Mouse (Mus musculus) midbrain, embryonic 14.5 days (tissue): ENCODE measurements at regions not wholly inside any gene's neighbourhood (a gene's known extent, or its start where the extent isn't known, plus 50 kb on each side); places are given as distances from the start of the nearest gene placed in this dataset.

Source experiments
- ATAC-seq: fragments of 200-750 bp; cut with Nextera tagmentation; 2 replicates; pipeline ENCODE4 v1.8.0; 2017; ENCODE audit warnings: moderate number of reproducible peaks, moderate library complexity; ENCODE audit not compliant: low FRiP score, low TSS enrichment
- DNase-seq: peaks from one replicate; pipeline ENCODE4 v3.0.0-alpha.2; 2015
- H3K27ac ChIP-seq: fragments of 300-500 bp; sonication (generic); replicated peaks from 2 replicates; pipeline ENCODE4 v1.5.1; 2014; ENCODE audit warnings: mild to moderate bottlenecking, low read depth, low read length, moderate library complexity
- H3K27me3 ChIP-seq: fragments of 300-500 bp; sonication (generic); 2 replicates; pipeline ENCODE4 v1.6.1; 2014; ENCODE audit warnings: low read length, control low read depth, mixed read lengths; ENCODE audit not compliant: control insufficient read depth, insufficient read depth
- H3K36me3 ChIP-seq: fragments of 300-500 bp; sonication (generic); 2 replicates; pipeline ENCODE4 v1.6.1; 2014; ENCODE audit warnings: low read length, control low read depth; ENCODE audit not compliant: control insufficient read depth, insufficient read depth
- H3K4me1 ChIP-seq: fragments of 300-500 bp; sonication (generic); 2 replicates; pipeline ENCODE4 v1.6.1; 2014; ENCODE audit warnings: mild to moderate bottlenecking, antibody characterized with exemption, low read length, control low read depth; ENCODE audit not compliant: control insufficient read depth, insufficient read depth
- H3K4me2 ChIP-seq: fragments of 300-500 bp; sonication (generic); 2 replicates; pipeline ENCODE4 v1.6.1; 2014; ENCODE audit warnings: mild to moderate bottlenecking, low read length, moderate library complexity
- H3K4me3 ChIP-seq: fragments of 300-500 bp; sonication (generic); replicated peaks from 2 replicates; pipeline ENCODE4 v1.5.1; 2014; ENCODE audit warnings: low read depth, low read length
- H3K9ac ChIP-seq: fragments of 300-500 bp; sonication (generic); replicated peaks from 2 replicates; pipeline ENCODE4 v1.6.1; 2014; ENCODE audit warnings: mild to moderate bottlenecking, low read length, moderate library complexity
- H3K9me3 ChIP-seq: fragments of 300-500 bp; sonication (generic); 2 replicates; pipeline ENCODE4 v1.6.1; 2016; ENCODE audit warnings: low read length, control low read depth, mixed read lengths; ENCODE audit not compliant: control insufficient read depth
- WGBS: fragments of 180-500 bp; shearing (Covaris S2); extraction: QIAGEN DNeasy Blood & Tissue Kit; methylation state at CpG from one replicate; pipeline ENCODE4 v1.1.7; 2014; 5-methylcytosine and 5-hydroxymethylcytosine counted together

DNA sequence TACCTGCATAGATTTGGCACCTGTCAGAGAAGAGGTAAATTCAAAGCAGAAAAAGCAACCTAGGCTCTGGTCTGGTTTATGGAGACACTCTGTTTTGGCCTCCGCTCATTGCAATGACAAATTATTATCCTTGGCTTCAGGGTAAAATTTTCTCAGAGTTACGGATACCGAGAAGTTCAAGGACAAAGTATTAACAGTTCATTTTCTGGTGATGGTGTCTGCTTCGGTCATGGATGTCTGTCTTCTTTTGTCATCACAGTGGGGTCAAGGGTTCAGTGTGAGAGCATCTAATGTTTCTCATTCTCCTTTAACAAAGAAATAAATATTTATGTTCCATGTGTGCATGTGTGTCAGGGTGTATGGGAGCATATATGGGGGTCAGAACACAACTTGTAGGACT is 1261.0 kb upstream of the A1bg start:
- Histone ChIP-seq H3K4me3 (no peak overlapping the region), H3K27ac (no peak overlapping the region), H3K4me2 (no peak overlapping the region), H3K4me1 (no peaks in the 10 kb centered on the region), H3K36me3 (no peaks in the 10 kb centered on the region), H3K9ac (no peak overlapping the region), H3K27me3 (no peaks in the 10 kb centered on the region), H3K9me3 (no peaks in the 10 kb centered on the region)
- DNase-seq, result no peak
- ATAC-seq, result no peak
- WGBS, result 96% methylated on average over 4 of the region's 4 CpGs

DNA sequence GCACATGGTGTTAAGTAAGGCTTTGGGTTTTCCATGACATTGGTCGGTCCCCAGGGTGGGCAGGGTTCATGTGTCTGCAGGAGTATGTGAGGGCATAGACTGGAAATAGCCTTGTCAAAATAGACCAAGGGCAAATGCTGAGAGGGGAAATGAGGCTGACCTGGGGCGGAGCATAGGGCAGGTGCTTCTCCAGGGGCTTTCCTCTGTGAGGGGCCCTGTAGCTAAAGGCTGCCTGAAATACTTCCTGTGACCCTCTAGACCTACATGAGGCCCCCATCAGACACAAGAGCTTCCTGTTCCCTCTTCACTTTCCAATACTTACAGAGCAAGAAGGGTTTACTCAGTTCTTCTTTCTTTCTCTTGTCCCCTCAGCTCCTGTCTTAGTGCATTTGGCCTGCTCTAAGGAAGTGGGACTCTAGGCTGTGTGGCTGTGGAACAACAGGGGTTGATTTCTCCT is 1258.7 kb upstream of the A1bg start:
- no peaks in the 10 kb centered on the region for H3K4me1 ChIP-seq
- no peak overlapping the region for H3K4me2 ChIP-seq
- H3K4me3 ChIP-seq, result no peak overlapping the region
- H3K27me3 ChIP-seq, result no peaks in the 10 kb centered on the region
- H3K9me3 ChIP-seq, result no peaks in the 10 kb centered on the region
- no peak overlapping the region for H3K9ac ChIP-seq
- no peak for ATAC-seq
- no peak overlapping the region for H3K27ac ChIP-seq
- WGBS, result 91% methylated on average over 2 of the region's 2 CpGs
- no peak for DNase-seq
- no peaks in the 10 kb centered on the region for H3K36me3 ChIP-seq

DNA sequence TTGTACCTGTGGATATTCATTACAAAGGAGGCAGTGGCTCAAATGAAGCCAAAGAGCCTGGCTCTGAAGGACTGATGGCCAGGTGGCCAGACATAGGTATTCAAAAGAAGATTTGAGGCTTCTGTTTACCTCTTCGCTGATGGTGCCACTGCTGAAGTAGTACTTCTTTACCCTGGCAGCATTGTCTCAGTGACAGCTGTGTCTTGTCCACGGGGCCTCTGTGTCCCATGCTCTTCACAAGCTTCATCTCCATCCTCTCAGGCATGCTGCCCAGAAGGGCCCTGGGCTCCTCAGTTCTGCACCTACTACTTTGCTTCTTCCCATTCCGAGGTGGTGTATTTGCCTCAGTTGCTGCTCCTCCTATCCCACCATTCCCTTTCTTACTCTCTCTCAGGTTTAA is 1257.9 kb upstream of the A1bg start:
- H3K36me3 ChIP-seq, result no peaks in the 10 kb centered on the region
- no peaks in the 10 kb centered on the region for H3K4me1 ChIP-seq
- no peak overlapping the region for H3K4me3 ChIP-seq
- no peak overlapping the region for H3K4me2 ChIP-seq
- no peak for ATAC-seq
- WGBS, result 87% methylated on average over 3 of the region's 3 CpGs
- H3K27me3 ChIP-seq, result no peaks in the 10 kb centered on the region
- DNase-seq, result no peak
- no peak overlapping the region for H3K9ac ChIP-seq
- no peak overlapping the region for H3K27ac ChIP-seq
- no peaks in the 10 kb centered on the region for H3K9me3 ChIP-seq

DNA sequence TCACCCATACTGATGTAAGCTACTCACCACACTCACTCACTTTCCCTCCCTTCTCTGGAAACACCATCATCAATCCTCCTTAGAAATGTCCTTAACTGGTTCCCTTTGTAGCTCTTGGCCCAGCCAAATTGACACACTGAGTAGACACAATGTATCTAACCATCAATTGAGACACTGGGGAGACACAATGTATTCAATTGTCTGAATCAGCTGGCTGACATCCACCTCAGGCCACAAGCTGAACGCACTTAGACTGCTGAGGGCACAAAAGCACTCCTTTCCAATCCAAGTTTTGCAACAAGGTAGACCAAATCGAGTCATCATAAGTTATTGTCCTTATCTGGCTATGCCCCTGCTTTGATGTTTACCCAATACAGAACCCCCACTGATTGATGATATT is 1257.0 kb upstream of the A1bg start:
- ATAC-seq, result no peak
- no peaks in the 10 kb centered on the region for H3K36me3 ChIP-seq
- H3K9ac ChIP-seq, result no peak overlapping the region
- no peaks in the 10 kb centered on the region for H3K27me3 ChIP-seq
- no peak for DNase-seq
- no peaks in the 10 kb centered on the region for H3K4me1 ChIP-seq
- WGBS, result 86% methylated on average over 2 of the region's 2 CpGs
- no peak overlapping the region for H3K27ac ChIP-seq
- no peaks in the 10 kb centered on the region for H3K9me3 ChIP-seq
- H3K4me2 ChIP-seq, result no peak overlapping the region
- no peak overlapping the region for H3K4me3 ChIP-seq

DNA sequence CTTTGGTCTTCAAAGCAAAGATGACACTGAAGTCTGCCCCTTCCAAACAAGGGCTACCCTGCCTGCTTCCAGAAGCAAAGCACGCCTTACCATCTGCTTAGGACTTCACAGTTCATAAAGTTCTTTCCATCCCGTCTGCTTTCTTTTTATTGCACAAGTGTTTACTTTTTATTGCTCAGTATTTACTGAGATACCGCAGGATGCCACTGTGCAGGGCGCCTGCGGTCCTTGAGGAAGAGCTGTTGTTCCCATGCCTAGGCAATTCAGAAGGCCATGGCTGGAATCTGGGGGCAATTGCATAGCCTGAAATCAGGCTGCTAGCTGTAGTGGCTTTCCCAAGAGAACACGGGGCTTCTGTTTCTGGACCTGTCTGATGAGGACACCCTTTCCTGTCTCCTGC is 1255.8 kb upstream of the A1bg start:
- DNase-seq, result no peak
- Histone ChIP-seq H3K4me1 (no peaks in the 10 kb centered on the region), H3K4me3 (no peak overlapping the region), H3K9ac (no peak overlapping the region), H3K27me3 (no peaks in the 10 kb centered on the region), H3K9me3 (no peaks in the 10 kb centered on the region), H3K27ac (no peak overlapping the region), H3K4me2 (no peak overlapping the region), H3K36me3 (no peaks in the 10 kb centered on the region)
- WGBS, result 95% methylated on average over 6 of the region's 6 CpGs
- no peak for ATAC-seq

DNA sequence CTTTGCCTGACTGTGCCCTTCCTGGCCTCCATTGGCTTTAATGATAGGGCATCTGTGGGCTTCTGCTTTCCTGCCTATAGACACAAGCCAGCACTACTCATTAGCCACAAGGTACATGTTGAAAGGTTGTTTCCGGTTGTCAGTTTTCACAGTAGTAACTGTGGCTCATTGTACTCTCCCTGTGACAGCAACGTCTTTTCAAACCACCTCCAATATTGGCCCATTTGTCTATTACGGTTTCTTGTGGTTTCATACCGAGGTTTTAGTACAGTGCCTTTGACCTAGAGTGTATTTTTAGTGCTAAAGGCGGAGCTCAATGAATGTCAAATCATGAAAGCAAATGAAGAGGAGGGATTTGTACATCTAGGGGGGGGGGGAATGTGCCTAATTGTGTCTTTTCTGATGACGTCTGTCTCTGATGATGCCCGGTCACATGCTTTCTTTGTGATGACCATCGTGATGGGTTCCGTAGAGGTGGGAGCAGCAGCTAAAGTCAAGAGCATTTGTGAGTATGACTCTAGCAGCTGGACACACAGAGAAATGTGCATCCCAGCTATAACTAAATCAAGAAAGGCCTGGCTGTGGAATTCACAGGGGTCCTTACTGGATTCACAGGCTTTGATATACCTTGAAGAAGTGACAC is 1255.1 kb upstream of the A1bg start:
- no peaks in the 10 kb centered on the region for H3K4me1 ChIP-seq
- H3K9me3 ChIP-seq, result no peaks in the 10 kb centered on the region
- H3K27me3 ChIP-seq, result no peaks in the 10 kb centered on the region
- no peak overlapping the region for H3K27ac ChIP-seq
- no peak overlapping the region for H3K4me2 ChIP-seq
- no peaks in the 10 kb centered on the region for H3K36me3 ChIP-seq
- ATAC-seq, result no peak
- DNase-seq, result no peak
- 91% methylated on average over 9 of the region's 9 CpGs for WGBS
- no peak overlapping the region for H3K9ac ChIP-seq
- no peak overlapping the region for H3K4me3 ChIP-seq

DNA sequence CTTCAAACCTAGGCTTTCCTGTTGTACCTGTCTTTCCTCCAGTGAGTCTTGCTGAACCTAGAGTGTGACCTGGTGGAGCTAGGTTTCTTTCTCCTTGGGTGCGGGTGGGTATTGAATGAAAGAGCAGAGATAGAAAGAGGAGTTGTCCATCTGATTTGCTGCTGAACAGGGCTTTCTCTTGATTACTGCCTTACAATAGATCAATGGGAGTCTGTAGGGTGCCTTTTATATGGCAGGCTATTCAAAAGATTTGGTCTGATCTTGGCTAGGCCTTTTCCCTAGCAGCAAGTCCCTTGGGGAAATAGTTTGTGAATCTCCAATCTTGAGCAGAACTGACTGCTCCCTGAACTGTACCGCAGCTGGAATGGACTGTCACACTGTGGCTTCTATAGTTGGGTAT is 1253.3 kb upstream of the A1bg start:
- H3K9me3 ChIP-seq, result no peaks in the 10 kb centered on the region
- H3K4me1 ChIP-seq, result no peaks in the 10 kb centered on the region
- DNase-seq (no peak), ATAC-seq (no peak)
- H3K27ac ChIP-seq, result no peak overlapping the region
- no peak overlapping the region for H3K4me3 ChIP-seq
- H3K9ac ChIP-seq, result no peak overlapping the region
- H3K27me3 ChIP-seq, result no peaks in the 10 kb centered on the region
- no peak overlapping the region for H3K4me2 ChIP-seq
- WGBS, result 50% methylated on average over 2 of the region's 2 CpGs
- H3K36me3 ChIP-seq, result no peaks in the 10 kb centered on the region

DNA sequence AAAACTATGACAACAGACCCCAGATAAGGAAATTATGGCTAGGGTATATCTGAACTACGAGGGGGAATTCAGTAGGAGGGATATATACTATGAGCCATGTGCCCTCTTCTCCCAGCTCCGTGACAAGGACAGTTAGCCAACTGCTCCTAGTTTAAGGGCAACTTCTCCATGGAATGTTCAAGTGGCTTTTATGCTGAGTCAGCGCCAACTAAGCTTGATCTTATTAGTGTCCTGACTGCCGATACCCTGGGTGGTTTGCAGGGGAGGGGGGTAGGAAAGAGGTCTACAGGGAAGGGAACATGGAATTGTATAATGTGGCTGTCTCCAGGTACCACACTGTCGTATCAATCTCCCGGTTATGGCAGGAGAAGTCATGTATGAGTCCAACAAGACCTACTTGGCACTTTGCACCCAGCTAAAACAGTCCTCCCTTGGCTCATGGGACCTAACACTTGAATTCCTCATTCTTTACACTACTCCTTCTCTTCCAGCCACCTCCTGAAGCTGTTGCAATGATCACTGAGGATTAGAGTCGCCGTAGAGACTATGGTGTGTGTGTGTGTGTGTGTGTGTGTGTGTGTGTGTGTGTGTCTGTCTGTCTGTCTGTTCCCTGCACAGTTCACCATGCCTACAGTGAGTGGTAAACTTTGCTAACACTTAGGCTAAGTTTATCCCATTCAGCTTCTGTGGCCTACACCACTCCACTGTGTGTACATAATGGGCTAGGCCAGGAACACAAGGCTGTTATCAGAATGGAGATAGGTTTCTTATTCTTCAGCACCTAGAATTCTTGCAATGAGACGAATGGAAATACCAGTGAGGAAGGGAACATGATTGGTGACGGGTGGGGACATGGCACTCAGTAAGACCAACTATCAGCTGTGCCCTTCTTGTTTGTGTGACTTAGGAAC is 1251.1 kb upstream of the A1bg start:
- Histone ChIP-seq H3K27me3 (no peaks in the 10 kb centered on the region), H3K4me1 (no peaks in the 10 kb centered on the region), H3K9ac (no peak overlapping the region), H3K36me3 (no peaks in the 10 kb centered on the region), H3K4me2 (no peak overlapping the region), H3K9me3 (no peaks in the 10 kb centered on the region), H3K4me3 (no peak overlapping the region), H3K27ac (no peak overlapping the region)
- 91% methylated on average over 10 of the region's 10 CpGs for WGBS
- ATAC-seq, result no peak
- DNase-seq, result no peak

DNA sequence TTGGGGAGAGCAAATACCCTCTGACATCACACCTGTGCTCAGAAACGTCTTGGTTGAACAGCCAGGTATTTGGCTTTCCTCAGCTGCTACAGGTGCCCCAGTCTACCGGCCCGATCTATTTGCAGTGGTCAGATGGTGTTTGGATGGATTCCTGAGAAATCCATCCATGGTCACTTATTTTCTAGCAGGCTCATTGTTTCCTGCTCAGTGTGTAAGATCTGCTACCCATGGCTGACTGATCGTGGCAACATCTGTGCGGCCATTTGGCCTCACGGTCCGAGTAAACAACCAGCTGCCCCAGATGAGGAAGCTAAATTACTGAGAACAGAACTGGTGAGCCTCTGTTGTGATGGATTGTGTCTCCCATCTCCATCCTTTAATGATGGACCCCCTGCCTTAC is 1248.8 kb upstream of the A1bg start:
- WGBS, result 78% methylated on average over 7 of the region's 7 CpGs
- ATAC-seq (no peak), DNase-seq (no peak)
- H3K27me3 ChIP-seq, result no peaks in the 10 kb centered on the region
- H3K27ac ChIP-seq, result no peak overlapping the region
- no peaks in the 10 kb centered on the region for H3K36me3 ChIP-seq
- H3K4me3 ChIP-seq, result no peak overlapping the region
- no peaks in the 10 kb centered on the region for H3K9me3 ChIP-seq
- no peak overlapping the region for H3K4me2 ChIP-seq
- no peaks in the 10 kb centered on the region for H3K4me1 ChIP-seq
- no peak overlapping the region for H3K9ac ChIP-seq
